Mouse (Mus musculus): Measurements from ENCODE around the gene Nub1. TPM values are rescaled to one million over a fixed set of nuclear protein-coding genes. Genes with fewer than 3 reads are reported as not detected.

Gene Nub1
- 65.2 and 67.4 TPM in 2 replicates for polyA plus RNA-seq (2012; ENCODE audit: insufficient read depth, insufficient read length, missing spikeins)

DNA sequence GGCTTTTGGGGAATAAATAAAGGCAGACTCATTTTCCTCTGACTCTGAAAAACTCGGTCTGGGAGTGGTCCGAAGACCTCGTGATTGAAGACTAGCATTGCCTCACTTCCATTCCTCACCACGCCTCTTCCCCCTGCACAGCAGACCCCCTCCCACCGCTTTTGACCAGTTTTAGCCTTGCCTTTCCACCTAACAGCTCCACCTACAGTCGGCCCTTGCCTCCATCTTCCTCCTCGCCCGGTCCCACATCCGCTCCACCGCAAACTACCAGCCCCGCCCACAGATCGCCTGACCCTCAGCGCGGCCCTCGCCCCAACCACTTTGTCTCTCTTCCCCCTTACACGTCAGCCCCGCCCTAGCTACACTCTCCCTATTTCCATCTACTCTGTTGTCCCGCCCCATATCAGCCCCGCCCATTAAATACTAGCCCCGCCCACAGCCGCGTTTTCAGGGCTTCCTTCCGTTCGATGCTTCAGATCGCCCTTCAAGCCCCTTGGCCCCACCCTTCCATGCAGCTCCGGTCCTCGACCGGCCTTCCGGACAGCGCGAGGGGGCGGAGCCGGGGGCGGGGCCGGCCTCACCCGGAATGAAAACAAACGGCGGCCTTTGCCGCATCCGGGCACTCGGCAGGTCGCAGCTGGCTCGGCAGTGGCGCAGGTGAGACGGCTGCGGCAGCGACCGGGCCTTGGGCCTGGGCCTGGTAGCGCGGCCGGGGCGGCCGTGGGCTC is at the start of gene Nub1:
Gene Nub1 (plus strand): TSS at position 167 of the 728 bp plus-strand sequence.
- no peak for TF ChIP-seq CTCF (IDR thresholded peaks at IDR 0.05; ENCODE audit: low read depth, low read length)
- TF ChIP-seq POLR2A (IDR thresholded peaks at IDR 0.05; ENCODE audit: borderline replicate concordance, low read depth, low read length): no peak
- Histone ChIP-seq H3K4me1 (ENCODE audit: control insufficient read depth, insufficient read depth, low read length) (peaks cover 24% of the 10 kb centered on the region), H3K27ac (ENCODE audit: insufficient read depth, low read depth, low read length) (peak within 1 kb of the TSS; percentile 100), H3K4me3 (ENCODE audit: insufficient read depth, low read length) (peak within 1 kb of the TSS; percentile 79)

DNA sequence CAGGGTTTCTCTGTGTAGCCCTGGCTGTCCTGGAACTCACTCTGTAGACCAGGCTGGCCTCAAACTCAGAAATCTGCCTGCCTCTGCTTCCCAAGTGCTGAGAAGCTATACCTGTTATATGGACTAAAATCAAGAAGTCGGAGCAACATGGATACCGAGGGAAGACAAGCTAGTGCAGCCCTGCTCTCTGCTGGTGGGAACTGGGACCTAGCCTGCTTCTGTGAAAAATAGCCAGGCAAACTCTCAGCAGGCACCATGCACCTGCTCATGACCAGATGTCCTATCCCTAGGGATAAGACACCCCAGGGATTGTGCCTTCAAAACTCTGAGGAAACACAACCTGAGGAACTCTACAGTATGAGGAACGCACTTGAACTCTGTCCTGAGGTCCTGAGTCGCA is 48.3 kb upstream of the Nub1 start:
- Histone ChIP-seq H3K27ac (ENCODE audit: insufficient read depth, low read depth, low read length) (no peak overlapping the region), H3K4me3 (ENCODE audit: insufficient read depth, low read length) (no peak overlapping the region), H3K4me1 (ENCODE audit: control insufficient read depth, insufficient read depth, low read length) (no peaks in the 10 kb centered on the region)
- TF ChIP-seq CTCF (IDR thresholded peaks at IDR 0.05; ENCODE audit: low read depth, low read length) (no peak), POLR2A (IDR thresholded peaks at IDR 0.05; ENCODE audit: borderline replicate concordance, low read depth, low read length) (no peak)

DNA sequence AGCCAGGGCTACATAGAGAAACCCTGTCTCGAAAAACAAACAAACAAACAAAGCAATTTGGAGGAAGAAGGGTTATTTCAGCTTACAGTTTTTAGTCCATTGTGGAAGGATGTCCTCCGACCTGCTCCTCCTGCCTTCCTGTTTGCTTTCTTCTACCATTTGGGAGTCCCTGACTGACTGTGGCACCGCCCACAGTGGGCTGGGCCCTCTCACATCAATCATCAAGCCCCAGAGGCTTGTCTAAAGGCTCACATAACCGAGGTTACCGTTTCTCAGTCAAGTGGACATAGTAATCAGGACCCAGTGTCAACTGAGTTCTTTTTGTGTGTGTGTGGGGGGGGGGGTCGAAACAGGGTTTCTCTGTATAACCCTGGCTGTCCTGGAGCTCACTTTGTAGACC is 47.2 kb upstream of the Nub1 start:
- TF ChIP-seq POLR2A (IDR thresholded peaks at IDR 0.05; ENCODE audit: borderline replicate concordance, low read depth, low read length): no peak
- TF ChIP-seq CTCF (IDR thresholded peaks at IDR 0.05; ENCODE audit: low read depth, low read length): no peak
- no peak overlapping the region for H3K4me3 ChIP-seq (ENCODE audit: insufficient read depth, low read length)
- H3K27ac ChIP-seq (ENCODE audit: insufficient read depth, low read depth, low read length): no peak overlapping the region
- H3K4me1 ChIP-seq (ENCODE audit: control insufficient read depth, insufficient read depth, low read length): no peaks in the 10 kb centered on the region

DNA sequence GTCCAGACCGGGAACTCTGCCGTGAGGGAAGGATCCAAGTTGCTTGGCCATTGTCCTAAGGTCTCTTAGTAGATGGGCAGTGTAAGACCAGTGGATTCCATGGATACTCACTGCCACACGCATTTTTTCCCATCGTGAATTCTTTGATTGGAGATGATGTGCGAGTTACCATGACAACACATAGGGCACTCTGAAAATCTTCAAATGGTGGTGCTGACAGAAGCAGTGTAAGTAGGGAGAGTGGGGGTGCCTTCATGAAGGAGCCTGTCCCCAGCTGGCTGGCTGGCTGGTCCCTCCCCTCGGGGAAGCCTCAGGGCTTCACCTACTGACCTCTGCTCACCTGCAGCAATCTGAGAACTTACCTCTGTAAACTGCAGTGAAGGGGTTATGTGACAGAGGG is 46.3 kb upstream of the Nub1 start:
- no peaks in the 10 kb centered on the region for H3K4me1 ChIP-seq (ENCODE audit: control insufficient read depth, insufficient read depth, low read length)
- H3K4me3 ChIP-seq (ENCODE audit: insufficient read depth, low read length): no peak overlapping the region
- TF ChIP-seq CTCF (IDR thresholded peaks at IDR 0.05; ENCODE audit: low read depth, low read length) (no peak), POLR2A (IDR thresholded peaks at IDR 0.05; ENCODE audit: borderline replicate concordance, low read depth, low read length) (no peak)
- H3K27ac ChIP-seq (ENCODE audit: insufficient read depth, low read depth, low read length): no peak overlapping the region

- Histone ChIP-seq H3K4me3 (ENCODE audit: insufficient read depth, low read length) (no peak overlapping the region), H3K4me1 (ENCODE audit: control insufficient read depth, insufficient read depth, low read length) (no peaks in the 10 kb centered on the region), H3K27ac (ENCODE audit: insufficient read depth, low read depth, low read length) (no peak overlapping the region)
- TF ChIP-seq CTCF (IDR thresholded peaks at IDR 0.05; ENCODE audit: low read depth, low read length) (no peak), POLR2A (IDR thresholded peaks at IDR 0.05; ENCODE audit: borderline replicate concordance, low read depth, low read length) (no peak)
These were observed 39.9 kb upstream of the Nub1 start for GRCm38 (mm10) chr5:24645454-24645853.

DNA sequence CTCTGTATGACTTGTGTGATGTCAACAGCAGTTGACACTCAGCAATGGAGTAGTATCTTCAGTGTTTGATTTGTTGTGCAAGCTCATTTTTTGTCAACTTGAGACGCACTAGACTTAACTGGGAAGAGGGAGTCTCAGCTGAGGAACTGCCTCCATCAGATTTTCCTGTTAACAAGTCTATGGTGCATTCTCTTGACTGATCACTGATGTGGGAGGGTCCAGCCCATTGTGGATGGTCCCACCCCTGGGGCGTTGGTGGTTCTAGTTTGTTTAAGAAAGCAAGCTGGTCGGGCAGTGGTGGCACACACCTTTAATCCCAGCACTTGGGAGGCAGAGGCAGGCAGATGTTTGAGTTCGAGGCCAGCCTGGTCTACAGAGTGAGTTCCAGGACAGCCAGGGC is 36.1 kb upstream of the Nub1 start:
- H3K4me3 ChIP-seq (ENCODE audit: insufficient read depth, low read length): no peak overlapping the region
- H3K27ac ChIP-seq (ENCODE audit: insufficient read depth, low read depth, low read length): no peak overlapping the region
- H3K4me1 ChIP-seq (ENCODE audit: control insufficient read depth, insufficient read depth, low read length): no peaks in the 10 kb centered on the region
- TF ChIP-seq POLR2A (IDR thresholded peaks at IDR 0.05; ENCODE audit: borderline replicate concordance, low read depth, low read length) (no peak), CTCF (IDR thresholded peaks at IDR 0.05; ENCODE audit: low read depth, low read length) (no peak)

DNA sequence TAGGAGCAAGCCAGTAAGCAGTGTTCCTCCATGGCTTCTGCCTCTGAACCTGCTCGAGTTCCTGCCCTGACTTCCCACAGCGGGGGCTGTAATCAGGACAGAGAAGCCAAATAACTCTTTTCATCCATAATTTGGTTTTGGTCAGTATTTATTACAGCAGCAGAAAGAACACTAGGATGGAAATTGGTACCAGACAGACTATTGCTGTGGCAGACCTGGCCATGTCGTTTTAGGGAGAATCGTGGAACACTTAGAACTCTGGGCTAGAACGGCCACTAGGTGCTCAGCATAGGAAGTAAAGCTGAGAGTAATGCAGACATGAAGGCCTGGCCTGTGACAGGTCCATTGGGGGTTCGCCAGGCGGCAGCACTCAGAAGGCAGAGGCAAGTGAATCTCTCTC is 35.6 kb upstream of the Nub1 start:
- no peak overlapping the region for H3K27ac ChIP-seq (ENCODE audit: insufficient read depth, low read depth, low read length)
- TF ChIP-seq POLR2A (IDR thresholded peaks at IDR 0.05; ENCODE audit: borderline replicate concordance, low read depth, low read length) (no peak), CTCF (IDR thresholded peaks at IDR 0.05; ENCODE audit: low read depth, low read length) (no peak)
- no peaks in the 10 kb centered on the region for H3K4me1 ChIP-seq (ENCODE audit: control insufficient read depth, insufficient read depth, low read length)
- no peak overlapping the region for H3K4me3 ChIP-seq (ENCODE audit: insufficient read depth, low read length)

DNA sequence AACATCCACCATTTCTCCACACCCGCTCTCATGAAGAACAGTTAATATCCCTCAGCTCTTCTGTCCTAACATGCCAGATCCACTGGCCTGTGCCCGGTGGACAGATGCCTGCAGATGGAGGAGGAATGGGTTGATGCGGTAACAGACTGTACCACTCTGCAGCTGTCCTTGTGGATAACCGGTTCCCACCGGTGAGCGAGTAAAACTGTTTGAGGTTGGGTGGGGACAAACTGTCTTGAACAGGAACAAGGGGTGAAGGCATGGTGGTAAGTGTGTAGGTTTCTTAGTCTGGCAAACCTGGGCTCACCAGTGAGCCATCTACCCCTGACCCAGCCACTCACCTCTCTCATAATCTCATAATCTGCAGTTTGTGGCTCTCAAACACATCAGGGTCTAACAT is 34.0 kb upstream of the Nub1 start:
- Histone ChIP-seq H3K4me3 (ENCODE audit: insufficient read depth, low read length) (no peak overlapping the region), H3K27ac (ENCODE audit: insufficient read depth, low read depth, low read length) (no peak overlapping the region), H3K4me1 (ENCODE audit: control insufficient read depth, insufficient read depth, low read length) (no peaks in the 10 kb centered on the region)
- TF ChIP-seq CTCF (IDR thresholded peaks at IDR 0.05; ENCODE audit: low read depth, low read length) (no peak), POLR2A (IDR thresholded peaks at IDR 0.05; ENCODE audit: borderline replicate concordance, low read depth, low read length) (no peak)

- TF ChIP-seq CTCF (IDR thresholded peaks at IDR 0.05; ENCODE audit: low read depth, low read length) (peak; percentile 71), POLR2A (IDR thresholded peaks at IDR 0.05; ENCODE audit: borderline replicate concordance, low read depth, low read length) (no peak)
- Histone ChIP-seq H3K4me3 (ENCODE audit: insufficient read depth, low read length) (no peak overlapping the region), H3K27ac (ENCODE audit: insufficient read depth, low read depth, low read length) (no peak overlapping the region), H3K4me1 (ENCODE audit: control insufficient read depth, insufficient read depth, low read length) (no peaks in the 10 kb centered on the region)
These were observed 33.3 kb upstream of the Nub1 start for GRCm38 (mm10) chr5:24651768-24652752.

- 0 out of 2 replicates have a peak, but pooled peaks cover 2% of the 10 kb centered on the region for H3K4me1 ChIP-seq (ENCODE audit: control insufficient read depth, insufficient read depth, low read length)
- H3K27ac ChIP-seq (ENCODE audit: insufficient read depth, low read depth, low read length): no peak overlapping the region
- TF ChIP-seq POLR2A (IDR thresholded peaks at IDR 0.05; ENCODE audit: borderline replicate concordance, low read depth, low read length) (no peak), CTCF (IDR thresholded peaks at IDR 0.05; ENCODE audit: low read depth, low read length) (no peak)
- H3K4me3 ChIP-seq (ENCODE audit: insufficient read depth, low read length): no peak overlapping the region
These were observed 32.6 kb upstream of the Nub1 start for GRCm38 (mm10) chr5:24652780-24653179.
